Mouse (Mus musculus) common myeloid progenitor, adult 5-6 weeks (primary cell): ENCODE data around the gene Eml1. TPM values are rescaled to one million over a fixed set of nuclear protein-coding genes. Genes with fewer than 3 reads are reported as not detected.

Experiments used
- ATAC-seq: replicated peaks from 2 replicates; pipeline ENCODE4 v1.8.0; 2016; ENCODE audit warnings: low read depth, mild to moderate bottlenecking, moderate TSS enrichment, inconsistent platforms; ENCODE audit not compliant: poor library complexity, severe bottlenecking
- total RNA-seq: library from RNA; stranded (forward); fragments of 200-1000, 187-1606 nt; gene quantifications from 2 replicates; pipeline ENCODE4 v1.2.3, GENCODE M21; 2017

Eml1 gene
- total RNA-seq, 1 experiment from 2014 or later = not detected

GRCm38 (mm10) chr12:108414932-108415331 is 44.2 kb downstream of the Eml1 start:
- no peak for ATAC-seq

- no peak for ATAC-seq
These were observed 48.8 kb downstream of the Eml1 start for GRCm38 (mm10) chr12:108419570-108419969.

GRCm38 (mm10) chr12:108421477-108421876 is 50.7 kb downstream of the Eml1 start:
- ATAC-seq = no peak

- ATAC-seq = no peak
These were observed 51.7 kb downstream of the Eml1 start for GRCm38 (mm10) chr12:108422495-108422857.

GRCm38 (mm10) chr12:108422858-108423631 is 52.3 kb downstream of the Eml1 start:
- ATAC-seq = peak; percentile 62; the same call in 1 of the 2 replicates

GRCm38 (mm10) chr12:108430964-108431363 is 60.2 kb downstream of the Eml1 start:
- ATAC-seq = no peak

- no peak for ATAC-seq
These were observed 61.0 kb downstream of the Eml1 start for GRCm38 (mm10) chr12:108431714-108432113.

- no peak for ATAC-seq
These were observed 61.8 kb downstream of the Eml1 start for GRCm38 (mm10) chr12:108432578-108432977.

GRCm38 (mm10) chr12:108433030-108433429 is 62.3 kb downstream of the Eml1 start:
- ATAC-seq = no peak

GRCm38 (mm10) chr12:108433498-108433897 is 62.7 kb downstream of the Eml1 start:
- ATAC-seq = no peak

- ATAC-seq = no peak
These were observed 64.8 kb downstream of the Eml1 start for GRCm38 (mm10) chr12:108435444-108436015.

- ATAC-seq = no peak
These were observed 65.5 kb downstream of the Eml1 start for GRCm38 (mm10) chr12:108436029-108436923.

GRCm38 (mm10) chr12:108437446-108437845 is 66.7 kb downstream of the Eml1 start:
- ATAC-seq = no peak

- no peak for ATAC-seq
These were observed 72.5 kb downstream of the Eml1 start for GRCm38 (mm10) chr12:108443271-108443670.

GRCm38 (mm10) chr12:108443708-108444107 is 73.0 kb downstream of the Eml1 start:
- ATAC-seq = no peak

GRCm38 (mm10) chr12:108444166-108445115 is 73.7 kb downstream of the Eml1 start:
- ATAC-seq = no peak

GRCm38 (mm10) chr12:108446721-108447120 is 76.0 kb downstream of the Eml1 start:
- ATAC-seq = no peak

- ATAC-seq = no peak
These were observed 77.6 kb downstream of the Eml1 start for GRCm38 (mm10) chr12:108448396-108448795.

GRCm38 (mm10) chr12:108449935-108450334 is 79.2 kb downstream of the Eml1 start:
- 0 out of 2 replicates have a peak, but pooled peaks have one; percentile 15 for ATAC-seq

GRCm38 (mm10) chr12:108450546-108450945 is 79.8 kb downstream of the Eml1 start:
- no peak for ATAC-seq
